Mouse (Mus musculus) spleen, postnatal 10 days (tissue): ENCODE results near the gene Rsad2.

Source experiments
- DNase-seq, 2 experiments: peaks; one replicate each; pipeline ENCODE4 v3.0.0; 2021 to 2022; ENCODE audit warnings: low spot score in 2 of 2

The Rsad2 gene

GRCm38 (mm10) chr12:26401696-26402470, 54.4 kb downstream of the Rsad2 start:
- DNase-seq, result no peak

DNA sequence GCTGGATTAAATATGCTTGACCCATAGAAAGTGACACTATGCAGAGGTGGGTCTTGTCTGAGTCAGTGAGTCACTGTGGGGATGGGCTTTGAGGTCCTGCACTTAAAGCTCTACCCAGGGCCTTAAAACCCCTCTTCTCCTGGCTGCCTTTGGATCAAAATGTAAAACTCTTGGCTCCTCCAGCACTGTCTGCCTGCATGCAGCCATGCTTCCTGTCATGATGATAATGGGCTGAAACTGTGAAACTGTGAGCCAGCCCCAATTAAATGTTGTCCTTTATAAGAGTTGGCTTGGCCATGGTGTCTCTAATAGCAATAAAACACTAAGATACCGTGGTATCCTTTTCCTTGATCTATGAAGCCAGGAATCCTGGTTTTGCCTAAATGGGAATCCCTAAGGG, 55.0 kb downstream of the Rsad2 start:
- no peak for DNase-seq

DNA sequence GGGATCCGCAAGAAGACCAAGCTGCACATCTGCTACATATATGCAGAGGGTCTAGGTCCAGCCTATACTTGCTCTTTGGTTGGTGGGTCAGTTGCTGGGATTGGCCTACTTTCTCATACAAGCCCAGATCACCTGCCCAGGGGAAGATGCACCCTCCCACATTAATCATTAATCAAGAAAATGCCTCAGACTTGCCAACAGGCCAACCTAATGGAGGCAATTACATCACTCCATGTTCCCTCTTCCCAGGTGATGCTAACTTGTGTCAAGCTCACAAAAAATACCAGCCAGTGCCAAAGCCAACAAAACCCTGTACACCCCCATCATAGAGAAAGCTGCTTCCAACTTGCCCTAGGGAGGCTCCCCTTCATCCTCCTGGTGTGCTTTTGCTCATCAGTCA, 55.5 kb downstream of the Rsad2 start:
- DNase-seq, result no peak

- DNase-seq, result no peak
Measured at GRCm38 (mm10) chr12:26399391-26399790, 56.9 kb downstream of the Rsad2 start.

- peak in 1 of 2 experiments; percentile 37 for DNase-seq
Measured at GRCm38 (mm10) chr12:26398597-26398996, 57.7 kb downstream of the Rsad2 start.

DNA sequence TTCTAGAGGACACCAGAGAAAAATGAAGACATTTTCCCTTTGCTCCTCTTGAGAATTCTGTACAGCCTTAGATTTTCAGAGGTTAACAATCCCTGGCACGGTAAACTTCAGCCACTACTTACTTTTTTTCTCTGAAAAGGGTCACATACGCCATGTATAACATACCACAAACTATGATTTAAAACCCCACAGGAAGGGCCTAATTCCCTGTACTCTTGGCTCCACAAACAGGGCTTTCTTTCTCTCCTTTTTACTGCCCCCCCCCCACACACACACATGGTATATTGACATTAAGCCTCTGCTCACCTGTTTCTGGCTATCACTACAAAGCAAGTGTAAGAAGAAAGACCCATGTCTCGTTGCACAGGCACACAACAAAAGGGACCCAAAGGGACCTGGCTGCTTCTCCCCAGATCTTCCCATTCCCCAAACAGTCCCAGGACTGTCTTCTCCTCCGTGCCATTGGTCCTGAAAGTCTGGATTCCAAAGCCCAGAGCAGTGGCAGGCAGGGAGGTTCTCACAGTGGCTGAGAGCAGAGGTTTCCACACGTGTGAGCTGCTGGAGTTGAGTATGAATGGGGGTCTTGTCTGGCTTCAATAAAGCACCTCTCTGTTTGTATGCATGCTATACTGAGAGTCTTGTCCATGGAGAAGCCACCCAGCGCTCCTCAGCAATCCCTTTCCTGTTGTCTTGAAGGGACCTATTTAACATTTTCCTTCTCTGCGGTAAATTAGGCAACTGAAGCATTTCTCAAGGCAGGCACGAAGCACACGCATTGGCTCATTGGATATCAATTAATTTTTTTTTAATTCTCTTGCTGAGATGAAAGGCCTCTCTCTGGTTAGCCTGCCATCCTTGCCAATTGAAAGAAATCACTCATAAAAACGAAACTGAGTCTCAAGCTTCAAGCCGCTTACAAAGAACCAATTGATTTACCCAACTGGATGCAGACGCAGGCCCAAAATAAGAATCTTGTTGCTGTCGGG, 61.5 kb downstream of the Rsad2 start:
- no peak for DNase-seq

DNA sequence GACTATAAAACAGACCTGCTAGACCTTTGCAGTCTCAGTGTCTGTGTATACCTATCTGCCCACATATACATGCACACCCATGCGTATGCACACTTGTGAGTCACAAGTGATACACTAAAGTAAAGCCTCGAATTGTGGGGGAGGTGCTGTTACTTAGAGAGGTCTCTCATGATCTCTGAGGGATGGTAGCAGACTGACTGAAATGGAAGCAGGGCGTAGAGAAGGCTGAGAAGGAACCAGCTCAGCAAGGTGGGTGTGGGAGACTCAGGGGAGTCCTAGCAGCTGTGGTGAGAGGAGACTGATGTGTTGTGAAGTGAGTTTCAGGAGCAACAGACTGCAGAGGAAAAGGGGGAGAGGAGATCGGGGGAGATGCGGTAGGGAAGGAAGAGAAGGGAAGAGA, 63.0 kb downstream of the Rsad2 start:
- no peak for DNase-seq
